Mouse (Mus musculus) MEL-GATA-1-ER (cell line): ENCODE results near the gene Olfml2b.

ENCODE experiments used
- DNase-seq: peaks from one replicate; pipeline ENCODE4 v3.0.0-alpha.2; 2012; ENCODE audit warnings: low read depth; ENCODE audit errors: extremely low read depth

Gene Olfml2b

GRCm38 (mm10) chr1:170695326-170695725, 51.0 kb downstream of the Olfml2b start:
- DNase-seq, result no peak

- DNase-seq, result no peak
These were observed 52.7 kb downstream of the Olfml2b start for GRCm38 (mm10) chr1:170696996-170697395.

GRCm38 (mm10) chr1:170697771-170698356, 53.5 kb downstream of the Olfml2b start:
- DNase-seq, result no peak

- DNase-seq, result no peak
These were observed 54.4 kb downstream of the Olfml2b start for GRCm38 (mm10) chr1:170698771-170699170.

GRCm38 (mm10) chr1:170699553-170699952, 55.2 kb downstream of the Olfml2b start:
- no peak for DNase-seq

DNA sequence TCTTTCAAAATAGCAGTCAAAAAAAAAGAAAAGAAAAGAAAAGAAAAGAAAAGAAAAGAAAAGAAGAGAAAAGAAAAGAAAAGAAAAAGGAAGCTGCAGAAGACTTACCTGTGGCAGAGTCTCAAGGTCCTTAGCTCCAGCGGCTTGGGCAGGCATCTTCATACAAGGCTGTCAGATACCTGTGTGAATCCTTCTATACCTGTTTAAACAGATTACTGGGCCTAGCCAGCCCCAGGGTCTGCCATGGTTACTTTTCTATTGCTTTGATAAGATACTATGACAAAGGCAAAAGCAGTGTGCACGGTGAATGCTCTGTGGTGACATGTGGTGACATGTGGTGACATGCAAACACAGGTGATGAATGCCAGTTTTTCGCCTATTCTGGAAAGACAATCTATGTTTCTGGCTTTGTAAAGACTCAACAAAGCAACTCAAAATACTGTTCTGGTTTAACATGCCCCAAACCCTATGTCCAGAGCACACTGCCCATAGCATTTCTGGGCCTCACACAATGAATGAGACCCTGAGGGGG, 56.2 kb downstream of the Olfml2b start:
- no peak for DNase-seq

DNA sequence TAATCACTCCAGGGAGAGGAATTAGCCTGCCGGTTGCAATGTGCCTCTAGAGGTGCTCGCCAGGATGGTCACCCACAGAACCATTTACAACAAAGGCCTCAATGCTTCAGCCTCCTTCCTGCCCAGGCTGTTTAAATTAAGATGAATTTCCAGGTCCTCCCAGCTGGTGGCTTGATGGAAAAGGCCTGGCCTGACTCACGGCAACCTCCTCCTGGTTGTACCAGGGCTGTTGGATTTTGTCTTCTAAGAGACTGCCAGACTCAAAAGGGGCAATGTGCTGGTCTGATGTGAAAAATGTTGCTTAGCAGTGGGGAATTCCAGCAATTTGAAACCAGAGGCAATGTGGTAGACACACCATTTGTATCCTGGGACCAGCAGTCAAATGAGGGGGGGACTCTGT, 56.8 kb downstream of the Olfml2b start:
- no peak for DNase-seq

DNA sequence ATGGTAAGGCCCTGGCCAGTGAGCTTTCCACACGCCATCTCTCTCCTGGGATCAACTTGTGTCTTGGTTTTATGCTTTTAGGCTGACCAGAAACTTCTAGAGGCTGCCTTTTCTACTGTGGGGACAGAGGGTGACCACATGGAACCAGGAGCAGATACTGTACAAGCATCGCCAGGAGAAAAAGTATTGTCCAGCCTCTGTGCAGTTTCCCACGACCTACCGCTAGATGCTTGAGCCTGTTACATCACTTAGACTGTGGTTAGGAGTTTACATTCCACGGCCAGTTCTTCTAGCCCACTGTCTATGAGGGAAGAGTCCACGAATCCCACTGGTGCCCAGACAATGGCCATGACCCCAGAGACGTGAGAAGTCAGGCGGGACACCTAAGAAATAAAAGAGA, 57.2 kb downstream of the Olfml2b start:
- no peak for DNase-seq

- peak; percentile 9 for DNase-seq
These were observed 57.9 kb downstream of the Olfml2b start for GRCm38 (mm10) chr1:170702263-170702662.

DNA sequence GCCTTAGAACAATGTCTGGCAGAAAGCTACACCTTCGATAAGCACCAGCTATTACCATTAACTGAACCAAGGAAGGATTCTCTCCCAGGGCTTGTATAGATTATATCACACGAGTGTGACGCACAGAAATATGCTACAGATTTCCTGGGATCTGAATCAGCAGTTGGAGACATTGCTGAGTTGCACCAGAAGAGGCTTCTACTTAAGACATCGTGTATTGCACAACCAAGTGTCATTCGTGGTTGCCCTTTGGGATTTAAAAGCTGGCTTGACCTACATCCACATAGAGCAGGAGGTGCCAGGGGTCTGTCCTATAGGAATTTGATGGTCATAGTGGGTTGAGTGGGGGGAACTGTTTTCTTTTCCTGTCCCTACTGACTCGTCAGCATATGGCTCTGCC, 58.6 kb downstream of the Olfml2b start:
- no peak for DNase-seq

GRCm38 (mm10) chr1:170704103-170704502, 59.8 kb downstream of the Olfml2b start:
- no peak for DNase-seq

DNA sequence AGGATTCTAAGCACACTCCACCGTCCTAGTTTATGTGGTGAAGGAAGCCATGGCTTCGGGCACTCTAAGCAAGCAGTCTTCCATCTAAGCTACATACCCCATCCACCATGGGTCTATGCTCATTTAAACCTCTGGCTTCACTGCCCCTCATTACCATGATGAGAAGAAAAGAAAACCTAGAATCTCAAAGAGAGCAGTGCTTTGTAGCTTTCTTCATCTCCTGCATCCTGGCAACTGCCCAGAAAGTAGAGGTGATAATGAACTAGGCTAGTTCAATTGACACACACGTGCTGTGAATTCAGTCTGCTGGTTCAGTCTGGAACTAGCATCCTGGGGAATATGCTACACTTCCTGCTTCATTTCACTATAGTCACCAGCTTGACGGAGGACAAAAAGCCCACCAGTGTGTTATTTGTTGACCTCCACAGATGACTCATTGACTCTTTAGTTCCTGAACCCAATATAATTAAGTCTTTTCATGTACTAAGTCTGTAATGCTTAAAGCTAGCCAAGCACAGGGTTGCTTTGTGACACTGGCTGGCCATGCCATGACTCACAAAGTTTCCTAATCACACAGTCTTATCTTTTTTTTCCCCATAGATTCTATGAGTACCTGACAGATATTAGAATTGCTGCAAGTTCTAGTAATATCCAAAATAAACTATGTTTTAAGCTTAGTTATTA, 60.7 kb downstream of the Olfml2b start:
- no peak for DNase-seq

- DNase-seq, result no peak
These were observed 61.7 kb downstream of the Olfml2b start for GRCm38 (mm10) chr1:170706046-170706445.

- DNase-seq, result no peak
These were observed 64.7 kb downstream of the Olfml2b start for GRCm38 (mm10) chr1:170709034-170709433.

- peak; percentile 64 for DNase-seq
These were observed 65.1 kb downstream of the Olfml2b start for GRCm38 (mm10) chr1:170709481-170709880.

- DNase-seq, result no peak
These were observed 65.6 kb downstream of the Olfml2b start for GRCm38 (mm10) chr1:170709969-170710368.

DNA sequence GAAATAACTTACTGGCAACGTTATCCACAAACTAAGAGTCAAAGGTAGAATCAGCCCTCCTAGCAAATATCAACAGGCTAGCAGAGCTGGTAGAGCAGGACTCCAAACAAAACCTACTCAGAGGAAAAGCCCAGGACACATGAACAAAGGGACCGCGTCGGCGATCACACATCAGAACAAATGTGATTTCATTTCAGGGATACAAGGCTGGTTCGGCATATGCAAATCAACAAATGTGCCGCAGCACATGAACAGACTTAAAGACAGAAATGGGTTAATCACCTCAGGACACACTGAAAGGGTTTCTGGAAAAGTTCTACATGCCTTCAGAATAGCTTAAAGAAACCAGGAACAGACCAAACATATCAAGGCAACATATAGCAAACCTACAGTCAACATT, 67.4 kb downstream of the Olfml2b start:
- no peak for DNase-seq

GRCm38 (mm10) chr1:170717241-170717828, 73.0 kb downstream of the Olfml2b start:
- DNase-seq, result no peak

GRCm38 (mm10) chr1:170718133-170718810, 73.9 kb downstream of the Olfml2b start:
- DNase-seq, result no peak

GRCm38 (mm10) chr1:170721560-170721959, 77.2 kb downstream of the Olfml2b start:
- no peak for DNase-seq

DNA sequence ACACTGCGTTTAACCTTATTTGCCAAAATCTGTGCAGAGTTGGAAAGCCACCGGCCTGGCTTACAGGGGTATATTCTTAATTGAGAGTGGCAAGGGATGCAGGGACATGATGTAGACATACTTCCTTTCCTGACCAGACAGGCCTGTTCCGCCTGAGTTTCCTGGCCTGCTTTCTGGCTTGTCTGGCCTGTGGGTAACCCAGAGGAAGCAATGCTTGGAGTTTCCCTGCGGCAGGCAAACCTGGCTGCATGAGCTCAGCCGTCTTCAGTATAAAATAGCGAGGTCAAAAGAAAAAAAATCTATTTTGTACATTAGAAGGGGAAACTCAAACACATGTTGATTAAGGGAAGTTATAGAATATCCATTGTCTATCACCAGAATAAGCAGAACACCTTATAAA, 84.2 kb downstream of the Olfml2b start:
- no peak for DNase-seq
